Comparison of ENCODE assay signal across 8 mouse cellular contexts in genomic region chr10:83183634-83184479, GRCm38 (mm10).
DNase-seq lines count a peak whose midpoint lies in the region; ATAC-seq and TF ChIP-seq lines count a peak whose summit lies in the region.

No protein-coding gene starts in this region.

- H3K9ac ChIP-seq in kidney, postnatal 0 days (ENCODE audit: low read depth, low read length), result no peak overlapping the region
- no peak overlapping the region for H3K9ac ChIP-seq in liver, embryonic 13.5 days
- H3K9ac ChIP-seq in stomach, postnatal 0 days (ENCODE audit: low read length), result no peak overlapping the region

- H3K4me1 ChIP-seq in kidney, postnatal 0 days (replicated peaks; ENCODE audit: insufficient read depth, low read length), result peaks cover 11% of the 10 kb centered on the region
- peaks cover 56% of the 10 kb centered on the region for H3K4me1 ChIP-seq in liver, embryonic 13.5 days (replicated peaks)
- H3K4me1 ChIP-seq in stomach, postnatal 0 days (replicated peaks; ENCODE audit: control insufficient read depth, insufficient read depth), result no peaks in the 10 kb centered on the region; the same call in 1 of the 2 replicates

- H3K36me3 ChIP-seq in kidney, postnatal 0 days (ENCODE audit: insufficient read depth, low read length), result no peaks in the 10 kb centered on the region
- H3K36me3 ChIP-seq in liver, embryonic 13.5 days, result no peaks in the 10 kb centered on the region
- H3K36me3 ChIP-seq in stomach, postnatal 0 days (ENCODE audit: control insufficient read depth, insufficient read depth, low read length), result no peaks in the 10 kb centered on the region

- 46% methylated on average over 12 of the region's 12 CpGs for WGBS in kidney, postnatal 0 days
- 29% methylated on average over 12 of the region's 12 CpGs for WGBS in liver, embryonic 13.5 days (ENCODE audit: insufficient replicate concordance)
- 46% methylated on average over 12 of the region's 12 CpGs for WGBS in stomach, postnatal 0 days

- no peak overlapping the region for H3K4me2 ChIP-seq in kidney, postnatal 0 days (ENCODE audit: low read length)
- H3K4me2 ChIP-seq in liver, embryonic 13.5 days, result no peak overlapping the region
- no peak overlapping the region for H3K4me2 ChIP-seq in stomach, postnatal 0 days (replicated peaks; ENCODE audit: low read depth)

- no peak for TF ChIP-seq CTCF in kidney, postnatal 0 days (IDR thresholded peaks at IDR 0.05; ENCODE audit: low read depth)
- no peak for TF ChIP-seq CTCF in stomach, postnatal 0 days (IDR thresholded peaks at IDR 0.05; ENCODE audit: low read depth)

- H3K9me3 ChIP-seq in kidney, postnatal 0 days (replicated peaks; ENCODE audit: low read length), result no peaks in the 10 kb centered on the region
- no peaks in the 10 kb centered on the region for H3K9me3 ChIP-seq in liver, embryonic 13.5 days (replicated peaks)
- H3K9me3 ChIP-seq in stomach, postnatal 0 days (ENCODE audit: control insufficient read depth, low read length), result no peaks in the 10 kb centered on the region

- no peak for ATAC-seq in kidney, postnatal 0 days (replicated peaks; ENCODE audit: low FRiP score, low read depth)
- peak; percentile 39; the same call in 1 of the 2 replicates for ATAC-seq in liver, embryonic 13.5 days (ENCODE audit: low read depth)
- ATAC-seq in stomach, postnatal 0 days (ENCODE audit: low FRiP score, low TSS enrichment), result peak; percentile 28; the same call in 1 of the 2 replicates

- no peaks in the 10 kb centered on the region for H3K27me3 ChIP-seq in kidney, postnatal 0 days (ENCODE audit: insufficient read depth, low read length)
- H3K27me3 ChIP-seq in liver, embryonic 13.5 days, result no peaks in the 10 kb centered on the region
- H3K27me3 ChIP-seq in stomach, postnatal 0 days (ENCODE audit: control insufficient read depth, insufficient read depth, low read length), result no peaks in the 10 kb centered on the region

- no peak for TF ChIP-seq EP300 in stomach, postnatal 0 days (optimal IDR thresholded peaks at IDR 0.05)

- H3K27ac ChIP-seq in kidney, postnatal 0 days, result peak overlapping the region; percentile 55
- peak overlapping the region; percentile 31; the same call in 1 of the 2 replicates for H3K27ac ChIP-seq in liver, embryonic 13.5 days
- peak overlapping the region; percentile 18; the same call in 1 of the 2 replicates for H3K27ac ChIP-seq in stomach, postnatal 0 days (replicated peaks)

- H3K4me3 ChIP-seq in kidney, postnatal 0 days (replicated peaks; ENCODE audit: low read depth, low read length), result no peak overlapping the region
- no peak overlapping the region for H3K4me3 ChIP-seq in liver, embryonic 13.5 days (replicated peaks)
- H3K4me3 ChIP-seq in stomach, postnatal 0 days (ENCODE audit: low read depth, low read length), result no peak overlapping the region

- peak; percentile 12 for DNase-seq in kidney, postnatal 0 days (ENCODE audit: low spot score)
- no peak for DNase-seq in kidney, postnatal 14 days
- peak; percentile 71 for DNase-seq in adipocyte (ENCODE audit: low spot score)
- no peak for DNase-seq in liver, embryonic 13.5 days
- DNase-seq in stomach, postnatal 0 days (ENCODE audit: low spot score), result no peak
- no peak for DNase-seq in layer of hippocampus, postnatal 10 days (ENCODE audit: low spot score in 2 of 2)
- no peak for DNase-seq in cerebellum, postnatal 10 days
- no peak for DNase-seq in adrenal gland, adult 18-20 months (ENCODE audit: low spot score in 2 of 2)

Comparison
In these comparisons a context has a peak if more than half of its experiments do, and no peak if none do; other contexts are left out.
1. DNase-seq: peak in kidney, postnatal 0 days (single experiment) and adipocyte (single experiment); none in kidney, postnatal 14 days (single experiment), liver, embryonic 13.5 days (single experiment), stomach, postnatal 0 days (single experiment), layer of hippocampus, postnatal 10 days (0 of 2), cerebellum, postnatal 10 days (0 of 2) and adrenal gland, adult 18-20 months (0 of 2).
2. Peak in every context shown above with its lines, with median percentiles within 50 percentile points of each other: H3K27ac ChIP-seq.